Mouse (Mus musculus): ENCODE measurements around the gene Ilk. TPM values are rescaled to one million over a fixed set of nuclear protein-coding genes. Genes with fewer than 3 reads are reported as not detected.
"Not testable (repeated sequence)": the region's sequence is repeated elsewhere in the genome, so short reads cannot be mapped to it uniquely, and the experiment has no call there.

Ilk gene
- total RNA-seq, 2 experiments from 2014 or later, result 81.6 to 167 TPM

DNA sequence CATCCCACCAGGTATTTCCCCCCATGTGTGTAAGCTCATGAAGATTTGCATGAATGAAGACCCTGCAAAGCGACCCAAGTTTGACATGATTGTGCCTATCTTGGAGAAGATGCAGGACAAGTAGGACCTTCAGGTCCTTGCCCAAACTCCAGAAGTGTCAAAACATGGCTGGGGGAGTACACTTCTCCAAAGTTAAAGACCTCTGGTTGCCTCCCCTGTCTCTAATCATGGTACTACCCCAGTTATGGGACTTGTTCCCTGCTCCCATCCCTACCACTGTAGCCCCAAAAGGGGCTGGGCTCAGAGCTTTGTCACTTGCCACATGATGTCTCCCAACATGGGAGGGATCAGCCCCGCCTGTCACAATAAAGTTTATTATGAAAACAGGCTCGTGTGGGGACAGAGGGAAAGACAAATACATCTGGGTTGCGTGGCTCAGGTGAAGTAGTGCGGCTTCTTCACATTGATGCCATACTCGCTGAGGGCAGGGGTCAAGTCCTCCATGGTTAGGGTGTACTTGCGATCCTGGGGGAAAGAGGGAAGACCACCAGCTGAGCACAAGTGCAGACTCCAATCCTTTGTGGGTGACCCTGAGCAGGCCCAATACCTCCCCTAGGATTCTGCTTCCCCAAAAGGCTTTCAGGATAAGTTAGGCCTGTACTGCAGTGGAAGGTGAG is 6.3 kb downstream of the Ilk start:
- ATAC-seq (replicated peaks; ENCODE audit: poor library complexity, severe bottlenecking), result not testable (repeated sequence)

DNA sequence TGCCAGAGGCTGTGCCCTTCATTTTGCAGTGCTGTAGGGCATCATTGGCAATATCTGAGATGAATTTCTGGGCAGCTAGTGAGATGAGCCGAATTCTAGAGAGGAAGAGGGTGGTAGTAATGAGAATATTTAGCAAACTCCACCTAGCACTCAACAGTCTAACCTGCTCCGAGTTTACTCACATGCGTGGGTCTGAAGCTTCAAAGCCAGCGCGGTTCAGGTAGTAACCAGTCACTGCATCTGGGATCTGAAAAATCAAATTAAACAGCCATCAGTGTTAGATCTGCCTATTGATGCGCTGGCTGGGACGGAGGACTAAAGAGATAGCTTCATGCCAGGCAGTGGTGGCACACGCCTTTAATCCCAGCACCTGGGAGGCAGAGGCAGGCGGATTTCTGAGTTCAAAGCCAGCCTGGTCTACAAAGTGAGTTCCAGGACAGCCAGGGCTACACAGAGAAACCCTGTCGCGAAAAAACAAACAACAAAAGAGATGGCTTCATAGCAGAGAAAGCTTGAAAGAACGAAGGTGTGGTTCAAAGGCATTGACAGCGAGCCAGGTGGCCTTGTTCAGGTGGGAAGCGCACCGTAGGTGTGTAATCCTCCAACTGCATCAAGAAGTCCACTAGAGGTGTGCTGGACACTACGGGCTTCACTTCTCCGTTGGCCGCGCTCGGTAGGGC is 7.0 kb downstream of the Ilk start:
- not testable (repeated sequence) for ATAC-seq (replicated peaks; ENCODE audit: poor library complexity, severe bottlenecking)

DNA sequence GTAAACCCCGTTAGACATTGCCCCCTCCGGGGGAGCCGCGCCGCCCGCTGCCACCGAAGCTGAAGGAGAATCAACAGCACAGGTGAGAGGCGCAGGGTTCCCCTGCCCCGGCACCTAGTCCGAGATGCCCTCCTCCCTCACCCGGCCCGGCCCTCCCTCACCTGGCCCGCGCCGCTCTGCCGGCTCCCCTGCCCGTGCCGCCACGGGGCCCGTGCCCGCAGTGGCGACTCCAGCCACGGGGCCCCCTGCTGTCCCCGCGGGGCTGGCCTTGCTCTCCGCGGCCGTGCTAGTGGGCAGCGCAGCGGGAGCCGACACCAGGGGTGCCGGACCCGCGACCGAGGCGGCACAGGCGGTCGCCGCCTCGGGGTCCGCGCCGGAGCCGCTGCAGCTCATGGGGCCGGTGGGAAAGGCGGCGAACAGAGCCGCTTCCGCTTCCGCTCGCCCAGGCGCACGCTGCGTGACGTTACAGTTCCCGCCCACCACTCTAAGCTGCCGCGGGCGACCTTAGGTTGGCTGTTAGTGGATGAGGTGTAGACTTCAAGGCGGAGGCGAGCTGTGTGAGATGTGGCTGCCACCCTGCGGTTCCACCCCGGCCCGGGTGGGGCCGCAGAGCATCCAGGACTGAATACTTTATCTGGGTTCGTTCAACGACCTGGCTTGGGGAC is 7.7 kb downstream of the Ilk start, which contains the start of gene Taf10:
Gene Taf10, minus strand, starts transcription at position 436 of the 665 bp plus-strand sequence.
- peak; percentile 94 for ATAC-seq (replicated peaks; ENCODE audit: poor library complexity, severe bottlenecking)

DNA sequence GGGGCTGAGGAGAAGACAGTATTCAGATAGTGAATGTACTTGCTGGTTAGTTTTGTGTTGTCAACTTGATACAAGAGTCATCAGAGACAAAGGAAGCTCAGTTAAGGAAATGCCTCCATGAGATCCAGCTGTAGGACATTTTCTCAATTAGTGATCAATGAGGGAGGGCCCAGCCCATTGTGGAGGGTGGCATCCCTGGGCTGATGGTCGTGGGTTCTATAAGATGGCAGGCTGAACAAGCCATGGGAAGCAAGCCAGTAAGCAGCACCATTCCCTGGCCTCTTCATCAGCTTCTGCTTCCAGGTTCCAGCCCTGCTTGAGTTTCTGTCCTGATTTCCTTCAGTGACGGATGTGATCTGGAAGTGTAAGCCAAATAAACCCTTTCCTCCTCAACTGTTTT is 11.4 kb downstream of the Ilk start:
- ATAC-seq (replicated peaks; ENCODE audit: poor library complexity, severe bottlenecking), result no peak

DNA sequence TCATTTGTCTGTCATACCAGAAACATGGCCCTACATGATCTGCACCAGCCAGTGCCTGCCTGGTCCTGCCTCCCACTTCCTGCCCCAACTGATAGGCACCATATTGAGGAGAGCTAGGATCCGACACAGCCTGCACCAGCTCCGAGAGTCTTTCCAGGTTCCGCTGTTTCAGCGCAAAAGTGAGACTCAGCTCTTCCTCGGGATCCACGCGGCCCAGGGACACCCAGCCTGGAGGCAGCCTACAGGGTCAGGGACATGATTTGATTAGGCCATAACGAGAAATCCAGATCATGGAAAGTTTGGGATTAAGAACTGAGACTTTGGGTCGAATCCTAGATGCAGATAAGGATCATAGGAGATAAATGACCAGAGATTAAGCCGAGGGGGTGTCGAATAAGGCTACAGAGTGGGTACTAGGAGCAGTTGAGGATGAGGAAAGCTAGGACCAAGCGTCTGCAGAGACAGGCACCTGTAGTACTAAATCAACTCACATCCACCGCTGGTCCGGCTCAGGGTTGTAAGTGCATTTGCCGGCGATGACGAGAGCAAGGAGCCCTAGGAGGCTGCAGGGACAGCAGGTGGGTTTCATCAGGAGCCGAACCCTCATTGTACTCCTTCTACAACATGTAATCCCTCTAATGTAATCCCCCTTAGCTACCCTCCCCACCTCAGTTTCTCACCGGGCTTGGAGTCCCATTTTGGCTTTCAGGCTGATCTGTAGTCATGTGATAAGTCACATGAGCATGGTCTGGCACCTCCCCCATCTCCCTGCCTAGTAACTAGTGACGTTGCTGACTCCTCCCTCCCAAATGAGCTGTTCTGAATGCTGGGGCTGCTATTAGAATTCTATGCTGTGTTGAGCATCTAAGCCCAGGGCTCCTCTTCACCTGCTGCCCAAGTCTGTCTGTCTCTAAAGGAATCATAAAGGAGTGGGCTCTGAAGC is 15.4 kb downstream of the Ilk start, which contains the start of gene Tpp1:
Gene Tpp1, minus strand, starts transcription at position 745 of the 943 bp plus-strand sequence.
- ATAC-seq (replicated peaks; ENCODE audit: poor library complexity, severe bottlenecking), result peak; percentile 90

DNA sequence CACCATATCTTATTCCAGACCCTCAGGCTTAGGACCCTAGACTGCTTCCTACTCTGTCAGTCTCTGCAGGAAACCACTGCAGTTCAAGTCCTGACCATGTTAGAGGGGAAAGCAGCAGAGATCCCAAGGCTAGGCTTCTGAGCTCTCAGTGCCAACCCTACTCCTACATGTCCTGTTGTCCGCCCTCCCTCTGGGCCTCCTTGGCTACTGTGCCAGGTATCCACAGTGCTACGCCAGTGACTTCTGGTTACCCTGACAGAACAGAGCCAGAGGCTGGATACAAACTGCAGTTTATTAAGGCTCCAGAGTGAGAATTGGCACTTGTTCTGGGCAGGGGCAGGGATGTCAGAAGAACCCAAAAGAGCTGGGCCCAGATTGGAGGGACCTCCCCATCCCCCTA is 16.3 kb downstream of the Ilk start:
- ATAC-seq (replicated peaks; ENCODE audit: poor library complexity, severe bottlenecking), result no peak

DNA sequence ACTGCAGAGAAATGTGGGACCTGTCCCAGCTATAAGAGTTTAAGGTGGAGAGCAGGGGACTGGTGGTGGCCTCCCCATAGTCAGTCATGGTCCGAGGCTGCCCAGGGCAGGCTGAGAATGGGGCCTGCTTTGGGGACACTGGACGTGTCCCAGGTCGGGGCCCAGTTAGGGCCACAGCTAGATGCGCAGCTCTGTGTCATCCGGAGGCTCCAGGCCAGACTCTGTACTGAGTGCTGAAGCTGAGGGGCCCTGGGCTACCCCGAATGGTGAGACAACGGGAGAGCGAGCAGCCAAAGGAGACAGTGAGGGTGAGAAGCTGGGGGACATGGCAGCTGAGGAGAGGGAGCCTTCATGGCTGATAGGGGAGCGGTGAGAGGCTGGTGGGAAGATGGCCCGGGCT is 16.9 kb downstream of the Ilk start:
- no peak for ATAC-seq (replicated peaks; ENCODE audit: poor library complexity, severe bottlenecking)

DNA sequence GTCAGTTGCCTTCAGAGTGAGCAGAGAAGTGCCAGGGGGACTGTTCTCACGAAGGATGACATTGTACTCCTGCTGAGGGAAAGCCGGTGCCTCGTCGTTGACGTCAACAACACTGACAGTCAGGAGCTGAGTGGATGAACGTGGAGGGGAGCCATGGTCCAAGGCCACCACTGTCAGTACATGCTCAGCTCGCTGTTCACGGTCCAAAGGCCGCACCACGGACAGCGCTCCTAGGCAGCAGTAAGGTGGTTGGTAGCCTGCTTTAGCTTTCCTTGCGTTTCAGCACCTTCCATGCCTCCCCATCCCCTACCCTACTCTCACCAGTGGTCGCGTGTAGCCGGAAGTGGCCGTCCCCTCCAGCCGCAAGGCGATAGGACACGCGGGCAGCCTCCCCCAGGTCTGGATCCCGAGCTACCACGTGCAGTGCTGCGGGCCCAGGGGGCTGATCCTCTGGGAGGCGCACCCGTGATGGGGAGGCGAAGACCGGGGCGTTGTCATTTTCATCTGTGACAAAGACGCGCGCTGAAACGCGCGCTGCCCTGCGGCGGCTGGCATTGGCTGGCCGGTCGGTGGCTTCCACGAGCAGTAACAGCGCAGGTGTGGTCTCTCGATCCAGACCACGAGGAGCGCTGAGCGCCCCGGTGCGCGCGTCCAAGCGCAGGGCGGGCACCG is 25.6 kb downstream of the Ilk start:
- peak; percentile 38 for ATAC-seq (replicated peaks; ENCODE audit: poor library complexity, severe bottlenecking)

DNA sequence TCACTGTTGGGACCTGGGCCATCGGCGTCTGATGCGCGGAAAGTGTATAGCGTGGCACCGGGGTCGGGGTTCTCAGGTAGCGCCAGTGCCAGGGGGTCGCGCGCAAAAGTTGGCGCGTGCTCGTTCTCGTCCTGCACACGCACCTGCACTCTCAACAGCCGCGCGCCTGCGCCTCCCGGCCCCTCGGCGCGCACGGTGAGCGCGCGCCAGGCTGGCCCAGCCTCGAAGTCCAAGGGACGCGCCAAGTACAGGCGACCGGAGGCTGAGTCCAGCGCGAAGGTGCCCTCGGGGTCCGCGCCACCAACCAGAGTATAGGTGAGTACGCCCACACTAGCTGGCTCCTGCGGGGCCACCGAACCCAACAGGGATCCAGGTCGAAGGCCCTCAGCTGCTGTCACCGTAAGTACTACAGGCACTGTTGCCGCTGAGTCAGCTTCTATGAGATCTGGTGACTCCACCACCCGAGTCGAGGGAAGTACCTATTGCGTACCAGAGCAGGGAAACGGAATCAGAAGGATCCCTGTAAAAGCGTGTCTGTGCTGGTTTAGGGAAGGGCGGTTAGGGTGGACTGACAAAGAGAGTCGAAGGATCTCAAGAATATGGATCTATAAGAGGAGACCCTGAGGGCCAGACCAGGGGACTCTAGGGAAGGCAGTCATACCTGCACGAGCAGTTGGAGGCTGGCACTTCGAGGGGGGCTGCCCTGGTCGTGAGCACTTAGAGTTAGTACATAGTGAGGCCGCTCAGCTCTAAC is 26.3 kb downstream of the Ilk start:
- ATAC-seq (replicated peaks; ENCODE audit: poor library complexity, severe bottlenecking), result peak; percentile 34

DNA sequence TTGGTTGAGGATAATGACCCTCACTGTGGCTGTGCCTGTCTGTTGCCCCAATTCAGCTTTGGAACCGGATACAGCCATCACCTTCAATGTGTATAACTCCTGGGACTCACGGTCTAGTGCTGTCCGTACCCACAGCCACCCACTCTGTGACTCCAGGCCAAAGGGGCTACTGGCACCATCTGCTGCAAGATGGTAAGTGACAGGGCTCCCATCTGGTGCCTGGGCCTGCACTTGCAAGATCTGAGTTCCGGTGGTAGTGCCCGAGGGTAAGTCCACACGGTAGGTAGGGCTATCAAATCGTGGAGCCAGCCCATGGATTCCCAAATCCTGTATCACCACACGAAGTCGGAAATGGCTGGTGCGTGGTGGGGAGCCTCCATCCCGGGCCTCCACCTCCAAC is 27.9 kb downstream of the Ilk start:
- ATAC-seq (replicated peaks; ENCODE audit: poor library complexity, severe bottlenecking), result no peak

DNA sequence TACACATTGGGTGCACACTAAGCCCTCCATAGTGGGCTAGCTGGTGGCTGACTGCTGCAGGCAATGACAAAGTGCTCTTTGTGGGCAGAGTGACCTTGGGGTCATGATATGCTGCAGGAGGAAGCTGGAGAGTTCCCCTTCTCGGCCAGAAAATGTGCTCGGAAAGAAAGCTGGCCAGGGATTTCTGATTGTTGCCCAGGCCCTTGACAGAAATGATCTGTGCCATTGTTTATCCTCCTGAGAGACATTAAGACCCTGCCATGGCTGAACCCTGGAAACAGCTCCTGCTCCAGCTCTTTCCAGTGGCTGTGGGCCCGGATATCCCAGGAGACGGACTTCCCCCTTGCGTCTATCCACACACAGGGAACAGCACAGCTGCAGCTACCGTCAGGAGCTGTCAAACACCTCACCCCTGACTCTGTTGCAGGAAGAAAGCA is 31.4 kb downstream of the Ilk start:
- ATAC-seq (replicated peaks; ENCODE audit: poor library complexity, severe bottlenecking), result peak; percentile 79

DNA sequence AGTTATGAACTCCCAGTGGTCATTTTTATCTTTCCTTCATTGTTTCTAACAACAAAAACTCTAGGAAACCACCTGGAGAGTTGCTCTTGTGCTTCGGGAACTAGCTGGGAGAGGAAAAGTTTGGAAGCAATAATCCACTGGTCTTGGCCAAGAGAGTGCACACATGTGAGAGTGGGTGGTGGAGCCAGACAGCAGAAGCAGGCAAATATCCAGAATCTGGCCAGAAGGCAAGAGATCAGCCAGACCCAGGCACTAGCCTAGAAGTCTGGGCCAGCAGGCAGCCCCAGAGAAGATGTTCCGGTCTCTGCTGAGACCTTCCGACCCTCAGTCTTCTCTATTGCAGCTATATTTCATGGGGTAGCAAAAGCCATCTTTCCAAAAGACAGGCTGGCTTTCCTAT is 33.6 kb downstream of the Ilk start:
- ATAC-seq (replicated peaks; ENCODE audit: poor library complexity, severe bottlenecking), result no peak

DNA sequence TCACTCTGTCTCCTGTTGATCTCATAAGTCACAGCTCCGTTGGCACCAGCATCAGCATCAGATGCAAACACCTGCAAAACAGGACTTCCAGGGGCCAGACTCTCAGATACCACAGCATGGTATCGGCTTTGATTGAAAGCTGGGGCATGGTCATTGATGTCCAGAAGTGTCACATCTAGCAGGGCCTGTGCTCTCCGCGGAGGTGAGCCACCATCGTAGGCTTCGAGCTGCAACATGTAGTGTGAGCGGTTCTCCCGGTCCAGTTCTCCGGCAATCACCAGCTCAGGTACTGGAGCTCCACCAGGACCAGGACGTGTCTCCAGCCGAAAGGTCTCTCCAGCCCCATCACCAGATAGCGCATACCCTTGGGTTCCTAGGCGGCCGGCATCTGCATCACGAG is 35.9 kb downstream of the Ilk start:
- no peak for ATAC-seq (replicated peaks; ENCODE audit: poor library complexity, severe bottlenecking)

DNA sequence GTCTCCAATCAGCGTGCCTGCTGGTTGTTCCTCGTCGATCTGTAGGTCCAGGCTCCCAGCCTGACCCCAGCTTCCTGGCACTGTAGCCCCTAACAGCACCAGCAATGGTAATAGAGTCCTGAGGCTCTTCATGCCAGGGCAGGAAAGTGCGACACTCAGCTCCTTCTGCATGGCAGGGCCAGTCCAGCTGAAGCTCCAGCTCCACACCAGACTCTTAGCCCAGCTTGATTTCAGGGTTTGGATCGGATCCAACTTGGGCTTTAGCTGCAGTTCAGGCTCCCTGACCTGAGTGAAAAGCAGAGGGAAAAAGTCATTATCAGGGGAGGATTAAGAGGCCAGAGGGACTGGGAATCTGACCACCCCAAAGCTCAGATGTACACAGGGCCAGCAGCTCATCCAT is 36.6 kb downstream of the Ilk start:
- ATAC-seq (replicated peaks; ENCODE audit: poor library complexity, severe bottlenecking), result no peak

DNA sequence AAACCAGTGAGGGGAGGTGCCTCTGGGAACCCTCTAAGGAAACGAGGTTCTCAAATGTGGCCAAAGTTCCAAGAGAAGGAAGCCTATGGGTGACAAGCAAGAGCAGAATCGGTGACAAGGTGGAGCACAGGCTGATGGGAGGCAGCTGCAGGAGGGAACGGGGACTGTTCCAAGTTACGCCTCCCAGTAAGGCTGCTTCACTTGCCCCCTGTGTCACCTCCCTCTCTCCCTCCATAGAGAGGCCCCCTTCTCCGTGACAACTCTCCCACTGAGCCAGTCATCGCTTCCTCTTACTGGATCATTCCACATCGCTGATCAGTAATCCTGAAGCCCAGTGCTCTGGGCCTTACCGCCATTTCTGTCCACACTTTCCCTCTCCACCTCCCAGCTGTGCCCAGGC is 38.3 kb downstream of the Ilk start:
- peak; percentile 15 for ATAC-seq (replicated peaks; ENCODE audit: poor library complexity, severe bottlenecking)

DNA sequence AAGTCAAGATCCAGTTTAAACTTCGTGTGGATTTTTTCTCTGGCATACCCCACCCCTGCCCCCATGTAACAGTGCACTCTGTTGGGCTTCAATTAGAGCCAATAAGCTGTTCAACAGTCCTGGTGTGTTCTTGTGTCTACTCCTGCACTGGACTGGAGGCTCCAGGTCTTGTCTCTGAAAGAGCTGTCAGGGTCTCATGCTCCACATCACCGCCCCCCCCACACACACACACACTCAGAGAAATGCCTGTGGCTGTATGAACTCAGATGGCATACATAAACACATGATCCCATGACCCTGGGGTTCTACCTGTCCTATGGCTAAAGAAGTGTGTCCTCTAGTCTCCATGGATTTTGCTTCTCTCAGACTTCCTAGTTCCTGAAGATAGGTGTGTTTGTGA is 39.6 kb downstream of the Ilk start:
- no peak for ATAC-seq (replicated peaks; ENCODE audit: poor library complexity, severe bottlenecking)

DNA sequence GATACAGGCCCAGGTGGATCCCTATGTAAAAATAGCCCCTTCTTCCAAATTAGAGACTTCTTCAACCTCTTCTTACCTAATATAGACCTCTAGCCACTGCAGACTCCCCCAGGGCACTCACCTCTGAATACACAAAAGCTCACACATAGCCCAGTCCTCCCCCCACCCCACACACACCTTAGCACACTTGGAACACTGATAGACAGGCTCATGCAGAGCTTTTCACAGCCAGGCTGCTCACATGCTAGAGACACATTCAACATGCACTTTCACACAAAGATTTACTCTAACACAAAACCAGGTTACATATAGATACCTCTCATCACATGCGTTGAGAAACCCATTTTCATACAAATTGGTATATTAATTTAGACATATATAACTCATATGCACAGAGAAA is 40.9 kb downstream of the Ilk start:
- ATAC-seq (replicated peaks; ENCODE audit: poor library complexity, severe bottlenecking), result no peak

DNA sequence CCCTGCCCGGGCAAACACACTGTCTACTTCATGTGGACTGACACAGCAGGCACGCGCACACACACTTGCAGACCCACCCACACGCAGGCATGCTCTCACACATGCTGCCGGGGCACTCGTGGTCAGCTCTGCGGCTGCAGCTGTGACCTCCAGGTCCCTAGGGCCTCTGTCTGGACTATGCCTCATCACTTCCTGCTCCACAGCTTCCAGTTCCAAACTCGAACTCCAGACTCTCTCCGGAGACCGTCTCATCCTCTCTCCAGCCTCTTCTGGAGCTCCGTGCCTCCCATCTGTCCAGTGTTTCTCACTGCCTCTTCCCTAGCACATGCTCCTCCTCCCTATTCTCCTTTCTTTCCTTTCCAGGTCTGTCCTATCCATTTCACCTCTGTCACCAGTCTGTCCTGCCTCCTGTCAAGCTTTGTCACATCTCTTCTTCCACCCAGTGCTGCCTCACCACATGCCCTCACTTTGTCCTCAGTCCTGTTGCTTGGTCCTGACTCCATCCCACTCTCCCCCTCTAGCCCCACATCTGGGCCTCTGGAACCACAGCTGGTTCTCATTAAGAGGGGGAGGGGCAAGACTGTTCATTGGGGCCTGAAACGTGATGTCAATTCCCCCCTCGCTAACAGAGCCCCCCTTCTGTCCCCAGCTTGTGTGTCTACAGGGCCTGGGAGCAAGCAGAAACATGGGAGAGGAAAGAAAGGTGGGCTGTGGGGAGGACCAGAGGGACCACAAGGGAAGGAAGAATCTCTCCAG is 41.6 kb downstream of the Ilk start:
- ATAC-seq (replicated peaks; ENCODE audit: poor library complexity, severe bottlenecking), result peak; percentile 70
